Mouse (Mus musculus): ENCODE data around the gene Msi2.

Gene Msi2

GRCm38 (mm10) chr11:88485987-88486386, 232.3 kb downstream of the Msi2 start:
- peak; percentile 60 for DNase-seq (ENCODE audit: low read depth, low spot score)

GRCm38 (mm10) chr11:88485088-88485487, 233.2 kb downstream of the Msi2 start:
- no peak for DNase-seq (ENCODE audit: low read depth, low spot score)

GRCm38 (mm10) chr11:88484047-88484446, 234.3 kb downstream of the Msi2 start:
- no peak for DNase-seq (ENCODE audit: low read depth, low spot score)

GRCm38 (mm10) chr11:88482636-88483035, 235.7 kb downstream of the Msi2 start:
- DNase-seq (ENCODE audit: low read depth, low spot score), result no peak

- DNase-seq (ENCODE audit: low read depth, low spot score), result no peak
These were observed 236.1 kb downstream of the Msi2 start for GRCm38 (mm10) chr11:88482236-88482635.

- no peak for DNase-seq (ENCODE audit: low read depth, low spot score)
These were observed 236.6 kb downstream of the Msi2 start for GRCm38 (mm10) chr11:88481602-88482161.

GRCm38 (mm10) chr11:88481092-88481601, 237.2 kb downstream of the Msi2 start:
- no peak for DNase-seq (ENCODE audit: low read depth, low spot score)

- DNase-seq (ENCODE audit: low read depth, low spot score), result no peak
These were observed 238.8 kb downstream of the Msi2 start for GRCm38 (mm10) chr11:88479498-88479897.

GRCm38 (mm10) chr11:88474889-88475440, 243.3 kb downstream of the Msi2 start:
- DNase-seq (ENCODE audit: low read depth, low spot score), result no peak

- DNase-seq (ENCODE audit: low read depth, low spot score), result peak; percentile 44
These were observed 245.6 kb downstream of the Msi2 start for GRCm38 (mm10) chr11:88472731-88473130.

GRCm38 (mm10) chr11:88471981-88472647, 246.2 kb downstream of the Msi2 start:
- DNase-seq (ENCODE audit: low read depth, low spot score), result no peak

GRCm38 (mm10) chr11:88470599-88470998, 247.7 kb downstream of the Msi2 start:
- DNase-seq (ENCODE audit: low read depth, low spot score), result no peak

GRCm38 (mm10) chr11:88468996-88469395, 249.3 kb downstream of the Msi2 start:
- no peak for DNase-seq (ENCODE audit: low read depth, low spot score)

- DNase-seq (ENCODE audit: low read depth, low spot score), result no peak
These were observed 250.6 kb downstream of the Msi2 start for GRCm38 (mm10) chr11:88467498-88468245.

GRCm38 (mm10) chr11:88463951-88464350, 254.4 kb downstream of the Msi2 start:
- no peak for DNase-seq (ENCODE audit: low read depth, low spot score)

GRCm38 (mm10) chr11:88462789-88463188, 255.5 kb downstream of the Msi2 start:
- no peak for DNase-seq (ENCODE audit: low read depth, low spot score)

GRCm38 (mm10) chr11:88461601-88462000, 256.7 kb downstream of the Msi2 start:
- no peak for DNase-seq (ENCODE audit: low read depth, low spot score)

- no peak for DNase-seq (ENCODE audit: low read depth, low spot score)
These were observed 258.2 kb downstream of the Msi2 start for GRCm38 (mm10) chr11:88459946-88460736.

- DNase-seq (ENCODE audit: low read depth, low spot score), result no peak
These were observed 261.0 kb downstream of the Msi2 start for GRCm38 (mm10) chr11:88457241-88457738.

- DNase-seq (ENCODE audit: low read depth, low spot score), result peak; percentile 94
These were observed 263.2 kb downstream of the Msi2 start for GRCm38 (mm10) chr11:88454867-88455806.
